Mouse (Mus musculus) heart, postnatal 0 days (tissue): Measurements from ENCODE around the gene Rnf17. TPM values are rescaled to one million over a fixed set of nuclear protein-coding genes. Genes with fewer than 3 reads are reported as not detected.

Experiments
- ATAC-seq: fragments of 200-750 bp; cut with Nextera tagmentation; 2 replicates; pipeline ENCODE4 v1.8.0; 2017; ENCODE audit warnings: low read depth, moderate number of reproducible peaks, moderate library complexity; ENCODE audit not compliant: insufficient read depth
- DNase-seq: peaks from one replicate; pipeline ENCODE4 v3.0.0-alpha.2; 2016; ENCODE audit warnings: low spot score
- H3K27ac ChIP-seq: fragments of 300-500 bp; sonication (generic); 2 replicates; pipeline ENCODE4 v1.5.1; 2014; ENCODE audit warnings: low read depth, mild to moderate bottlenecking
- H3K27me3 ChIP-seq: fragments of 300-500 bp; sonication (generic); 2 replicates; pipeline ENCODE4 v1.6.1; 2014; ENCODE audit warnings: low read length, mixed read lengths; ENCODE audit not compliant: control insufficient read depth, insufficient read depth
- H3K36me3 ChIP-seq: fragments of 300-500 bp; sonication (generic); replicated peaks from 2 replicates; pipeline ENCODE4 v1.6.1; 2014; ENCODE audit warnings: low read length, mixed read lengths; ENCODE audit not compliant: control insufficient read depth, insufficient read depth
- H3K4me1 ChIP-seq: fragments of 300-500 bp; sonication (generic); 2 replicates; pipeline ENCODE4 v1.6.1; 2014; ENCODE audit warnings: antibody characterized with exemption; ENCODE audit not compliant: control insufficient read depth, insufficient read depth
- H3K4me2 ChIP-seq: fragments of 300-500 bp; sonication (generic); 2 replicates; pipeline ENCODE4 v1.6.1; 2014; ENCODE audit warnings: low read depth, mild to moderate bottlenecking, low read length, moderate library complexity
- H3K4me3 ChIP-seq: fragments of 300-500 bp; sonication (generic); 2 replicates; pipeline ENCODE4 v1.5.1; 2014; ENCODE audit warnings: low read depth, low read length
- H3K9ac ChIP-seq: fragments of 300-500 bp; sonication (generic); replicated peaks from 2 replicates; pipeline ENCODE4 v1.6.1; 2014; ENCODE audit warnings: low read depth, low read length, mixed read lengths
- H3K9me3 ChIP-seq: fragments of 300-500 bp; sonication (generic); replicated peaks from 2 replicates; pipeline ENCODE4 v1.6.1; 2016; ENCODE audit warnings: low read length; ENCODE audit not compliant: control insufficient read depth
- CTCF ChIP-seq: IDR thresholded peaks from 2 replicates; pipeline ENCODE4 v1.5.1; 2016; ENCODE audit warnings: antibody characterized with exemption, control low read depth, low read depth
- EP300 ChIP-seq: IDR thresholded peaks from 2 replicates; pipeline ENCODE4 v1.6.1; 2016; ENCODE audit warnings: antibody characterized with exemption, low read depth
- WGBS: fragments of 180-500 bp; shearing (Covaris S2); extraction: QIAGEN DNeasy Blood & Tissue Kit; methylation state at CpG from one replicate; pipeline ENCODE4 v1.1.7; 2014; 5-methylcytosine and 5-hydroxymethylcytosine counted together
- polyA plus RNA-seq: library from polyadenylated mRNA; unstranded; fragments of >200 nt; fragmentation: Nextera tagmentation; extraction: Ambion mirVana; gene quantifications from 2 replicates; pipeline ENCODE4 v1.2.1, GENCODE M21; 2015
- total RNA-seq: library from RNA; depleted of rRNA; stranded (reverse); fragments of >200 nt; gene quantifications from 2 replicates; pipeline ENCODE4 v1.2.3, GENCODE M21; 2014; ENCODE audit warnings: low replicate concordance

Rnf17 gene
- total and polyA plus RNA-seq, 2 experiments from 2014 or later: 1.2 TPM; not detected in 1

DNA sequence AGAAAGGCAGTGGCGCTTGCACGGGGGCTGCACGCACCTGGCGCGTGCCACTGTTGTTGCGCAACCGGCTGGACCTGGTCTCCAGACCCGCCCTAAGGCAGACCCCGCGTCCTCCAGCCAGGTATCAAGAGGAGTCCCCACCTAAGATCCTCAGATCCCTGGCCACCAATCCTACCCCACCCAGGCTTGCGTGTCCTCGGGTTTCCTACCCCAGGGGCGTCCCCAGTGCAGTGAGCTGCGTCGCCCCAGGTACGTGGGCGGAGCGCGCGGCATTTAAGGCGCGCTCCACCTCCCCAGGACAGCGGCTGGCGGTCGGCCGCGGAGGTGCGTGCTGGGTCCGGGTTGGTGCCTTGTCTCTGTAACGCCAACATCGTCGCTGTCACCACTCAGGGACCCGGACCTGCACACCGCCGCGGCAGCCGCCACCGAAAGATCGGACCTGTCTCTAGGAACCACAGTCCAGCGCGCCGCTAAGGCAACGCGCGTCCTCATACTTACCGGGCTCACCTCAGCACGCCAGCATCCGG lies 37.6 kb upstream of the Rnf17 start, which contains the start of gene Atp12a:
Atp12a (plus strand) TSS at position 358 of the 527 bp plus-strand sequence.
- no peak for ATAC-seq

DNA sequence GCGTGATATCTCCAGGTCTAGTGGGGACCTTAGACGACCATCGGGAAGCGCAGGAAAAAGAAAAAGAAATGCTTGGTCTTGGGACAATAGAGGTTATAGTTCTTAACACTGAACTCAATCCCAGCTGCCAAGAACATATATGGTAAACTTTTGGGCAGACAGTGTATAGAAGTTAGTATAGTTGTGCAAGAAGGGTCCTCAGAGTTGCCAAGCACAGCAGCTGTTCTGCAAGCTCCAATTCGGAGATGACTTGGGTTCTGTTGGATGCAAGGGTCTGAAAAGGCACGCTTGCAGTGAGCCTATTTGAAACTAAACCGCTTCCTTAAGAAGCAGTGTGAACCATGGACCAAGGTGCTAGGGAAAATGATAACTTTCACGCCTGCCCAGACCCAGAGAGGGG lies 37.1 kb upstream of the Rnf17 start:
- peak overlapping the region; percentile 49 for H3K4me2 ChIP-seq
- H3K4me3 ChIP-seq: peak overlapping the region; percentile 38
- ATAC-seq (no peak), DNase-seq (no peak)
- H3K9me3 ChIP-seq: no peaks in the 10 kb centered on the region
- WGBS: 28% methylated on average over 8 of the region's 8 CpGs
- no peak overlapping the region for H3K9ac ChIP-seq
- no peaks in the 10 kb centered on the region for H3K36me3 ChIP-seq
- no peak overlapping the region for H3K27ac ChIP-seq
- H3K27me3 ChIP-seq: peaks cover 50% of the 10 kb centered on the region
- TF ChIP-seq CTCF (no peak), EP300 (no peak)
- H3K4me1 ChIP-seq: 0 out of 2 replicates have a peak, but pooled peaks cover 7% of the 10 kb centered on the region

More for the DNA sequence above, 37.6 kb upstream of the Rnf17 start, which contains the start of gene Atp12a:
- Histone ChIP-seq H3K9me3 (no peaks in the 10 kb centered on the region), H3K27me3 (peaks cover 50% of the 10 kb centered on the region), H3K4me3 (peak within 1 kb of the TSS; percentile 38), H3K4me1 (0 out of 2 replicates have a peak, but pooled peaks cover 7% of the 10 kb centered on the region), H3K27ac (no peak within 1 kb of the TSS), H3K36me3 (no peaks in the 10 kb centered on the region), H3K9ac (no peak within 1 kb of the TSS), H3K4me2 (peak within 1 kb of the TSS; percentile 49)
- no peak for DNase-seq
- TF ChIP-seq EP300: no peak
- TF ChIP-seq CTCF: no peak
- 2% methylated on average over 48 of the region's 48 CpGs for WGBS

DNA sequence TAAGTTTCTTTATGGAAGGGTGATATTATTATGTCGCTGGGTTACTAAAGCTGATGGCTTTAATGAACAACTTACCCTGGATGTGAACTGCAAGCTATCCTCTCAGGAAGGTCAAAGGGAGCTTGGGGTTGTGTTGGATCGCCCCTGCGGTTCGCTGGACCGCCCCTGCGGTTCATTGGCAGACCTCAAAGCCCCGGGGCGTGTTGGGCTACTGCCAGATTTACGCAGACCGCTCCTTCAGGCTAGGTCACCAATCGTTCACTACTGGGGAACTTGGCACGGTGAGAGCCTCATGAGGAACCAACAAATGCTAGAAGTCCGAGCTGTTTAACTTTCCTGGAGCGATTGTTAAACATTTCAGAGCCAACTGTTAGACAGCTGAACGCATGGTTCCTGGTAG lies 35.7 kb upstream of the Rnf17 start:
- no peak overlapping the region for H3K4me2 ChIP-seq
- H3K27me3 ChIP-seq: peaks cover 50% of the 10 kb centered on the region
- no peak overlapping the region for H3K27ac ChIP-seq
- no peaks in the 10 kb centered on the region for H3K9me3 ChIP-seq
- 0 out of 2 replicates have a peak, but pooled peaks cover 7% of the 10 kb centered on the region for H3K4me1 ChIP-seq
- no peak overlapping the region for H3K9ac ChIP-seq
- no peak for DNase-seq
- no peak for ATAC-seq
- WGBS: 25% methylated on average over 15 of the region's 15 CpGs
- H3K4me3 ChIP-seq: peak overlapping the region; percentile 11; the same call in 1 of the 2 replicates
- H3K36me3 ChIP-seq: no peaks in the 10 kb centered on the region
- TF ChIP-seq EP300: no peak
- no peak for TF ChIP-seq CTCF

DNA sequence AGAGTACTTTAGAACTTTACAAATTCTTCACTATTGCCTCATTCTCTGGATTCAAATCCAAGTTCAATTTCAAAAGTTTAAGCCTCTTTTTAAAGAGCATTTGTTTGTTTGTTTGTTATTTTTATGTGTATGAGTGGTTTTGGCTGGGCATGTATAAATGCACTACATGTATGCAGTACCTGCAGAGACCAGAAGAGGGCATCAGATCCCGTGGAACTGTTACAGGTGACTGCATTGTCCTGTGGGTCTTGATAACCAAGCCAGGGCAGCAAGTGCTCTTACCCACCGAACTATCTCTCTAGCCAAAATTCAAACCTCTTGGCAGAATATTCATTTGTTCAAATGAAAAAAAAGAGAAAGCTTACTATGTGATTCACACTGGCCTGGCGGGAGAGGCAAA lies 33.5 kb upstream of the Rnf17 start:
- Histone ChIP-seq H3K36me3 (no peaks in the 10 kb centered on the region), H3K4me3 (no peak overlapping the region), H3K4me2 (no peak overlapping the region), H3K4me1 (0 out of 2 replicates have a peak, but pooled peaks cover 7% of the 10 kb centered on the region), H3K9ac (no peak overlapping the region), H3K27me3 (peaks cover 41% of the 10 kb centered on the region), H3K9me3 (no peaks in the 10 kb centered on the region), H3K27ac (no peak overlapping the region)
- ATAC-seq (no peak), DNase-seq (no peak)
- WGBS: 53% methylated on average over 3 of the region's 3 CpGs
- TF ChIP-seq CTCF: peak; percentile 40
- TF ChIP-seq EP300: no peak

DNA sequence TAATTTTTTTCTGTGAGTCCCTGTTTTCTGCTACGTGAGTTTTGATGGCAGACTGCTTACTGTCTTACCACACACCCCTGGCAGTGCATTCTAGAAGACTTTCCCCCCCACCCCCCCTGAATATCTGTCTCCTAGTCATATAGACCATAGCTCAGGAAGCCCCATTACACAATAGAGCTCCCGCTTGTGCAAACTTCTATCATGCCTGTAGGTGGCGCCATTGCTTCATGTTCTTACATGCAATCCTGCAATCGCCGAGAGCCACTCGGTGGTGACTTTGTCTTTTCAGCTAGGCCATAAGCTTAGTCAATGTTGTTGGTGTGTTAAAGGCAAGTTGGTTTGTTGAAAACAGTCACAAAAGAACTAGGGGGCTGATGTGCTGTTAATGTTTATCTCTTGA lies 26.6 kb upstream of the Rnf17 start:
- Histone ChIP-seq H3K36me3 (no peaks in the 10 kb centered on the region), H3K4me2 (no peak overlapping the region), H3K27me3 (no peaks in the 10 kb centered on the region), H3K27ac (no peak overlapping the region), H3K9me3 (no peaks in the 10 kb centered on the region), H3K4me3 (no peak overlapping the region), H3K9ac (no peak overlapping the region), H3K4me1 (no peaks in the 10 kb centered on the region)
- under 1% methylated on average over 6 of the region's 6 CpGs for WGBS
- no peak for TF ChIP-seq EP300
- TF ChIP-seq CTCF: peak; percentile 92
- DNase-seq (peak; percentile 85), ATAC-seq (peak; percentile 75)

DNA sequence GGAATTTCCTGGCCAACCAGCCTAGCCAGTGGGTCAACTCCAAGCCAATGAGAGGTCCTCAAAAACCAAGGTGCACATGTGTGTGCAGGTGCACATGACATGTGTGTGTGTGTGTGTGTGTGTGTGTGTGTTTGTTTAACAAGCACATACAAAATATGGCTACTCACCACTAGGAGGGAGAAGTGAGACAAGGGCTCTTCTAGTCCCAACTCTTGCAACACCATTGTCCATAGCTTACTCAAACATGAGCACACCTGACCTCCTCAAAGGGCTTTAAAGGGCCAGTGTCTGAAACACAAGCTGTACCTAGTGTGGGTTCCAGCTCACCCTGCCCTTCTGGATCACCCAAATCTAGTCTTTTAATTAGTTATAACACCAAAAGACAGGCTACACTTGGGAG lies 24.6 kb upstream of the Rnf17 start:
- H3K9ac ChIP-seq: no peak overlapping the region
- no peak overlapping the region for H3K27ac ChIP-seq
- TF ChIP-seq CTCF (0 out of 2 replicates have a peak, but pooled peaks have one; percentile 2), EP300 (no peak)
- no peaks in the 10 kb centered on the region for H3K4me1 ChIP-seq
- H3K9me3 ChIP-seq: no peaks in the 10 kb centered on the region
- no peak overlapping the region for H3K4me3 ChIP-seq
- H3K36me3 ChIP-seq: no peaks in the 10 kb centered on the region
- H3K4me2 ChIP-seq: no peak overlapping the region
- no peaks in the 10 kb centered on the region for H3K27me3 ChIP-seq
- no peak for DNase-seq
- no peak for ATAC-seq
